23 mouse cellular contexts compared by ENCODE assay signal in genomic region chr17:31590846-31591245, GRCm38 (mm10). TPM values are rescaled to one million over a fixed set of nuclear protein-coding genes. Genes with fewer than 3 reads are reported as not detected.
DNase-seq lines count a peak whose midpoint lies in the region; ATAC-seq and TF ChIP-seq lines count a peak whose summit lies in the region.
"Had no signal": no experiment of that assay in that cellular context is flagged by ENCODE, and none has a peak within 500 bp of the region (broad histone marks: within the 10 kb centered on the region; RNA-seq: fewer than 3 reads in every experiment).

No protein-coding gene starts in this region.

- peaks cover 38% of the 10 kb centered on the region for H3K36me3 ChIP-seq in kidney, embryonic 16.5 days (ENCODE audit: insufficient read depth, low read length)
- H3K36me3 ChIP-seq in testis, adult 2 months (ENCODE audit: control insufficient read depth, insufficient read depth, low read length), result peaks cover 3% of the 10 kb centered on the region

- H3K9me3 ChIP-seq in kidney, embryonic 16.5 days (ENCODE audit: low read length), result no peaks in the 10 kb centered on the region
- H3K9me3 ChIP-seq: embryonic facial prominence, embryonic 15.5 days; forebrain, embryonic 10.5 days; heart, embryonic 13.5 days; hindbrain, embryonic 12.5 days had no signal

- no peak overlapping the region for H3K4me3 ChIP-seq in kidney, embryonic 16.5 days (ENCODE audit: low read length)
- H3K4me3 ChIP-seq in testis, adult 2 months (ENCODE audit: control insufficient read depth, low read depth, low read length), result peak overlapping the region; percentile 19
- H3K4me3 ChIP-seq: embryonic facial prominence, embryonic 15.5 days; erythroblast, embryonic 14.5 days; forebrain, embryonic 10.5 days; gastrocnemius, adult 2 months; heart, embryonic 13.5 days; hindbrain, embryonic 12.5 days had no signal

- no peaks in the 10 kb centered on the region for H3K4me1 ChIP-seq in kidney, embryonic 16.5 days (ENCODE audit: insufficient read depth, low read length)
- H3K4me1 ChIP-seq in testis, adult 2 months (ENCODE audit: control insufficient read depth, insufficient read depth, low read length), result no peaks in the 10 kb centered on the region
- H3K4me1 ChIP-seq: embryonic facial prominence, embryonic 15.5 days; forebrain, embryonic 10.5 days had no signal

- TF ChIP-seq POLR2A in testis, adult 2 months (IDR thresholded peaks at IDR 0.05; ENCODE audit: control insufficient read depth, low read depth, low read length), result no peak

- H3K9ac ChIP-seq in kidney, embryonic 16.5 days (replicated peaks; ENCODE audit: low read length), result no peak overlapping the region
- H3K9ac ChIP-seq: embryonic facial prominence, embryonic 15.5 days; heart, embryonic 13.5 days; hindbrain, embryonic 12.5 days had no signal

- DNase-seq in kidney, adult 11 months, result peak; percentile 28
- DNase-seq in testis, postnatal 10 days (ENCODE audit: low spot score), result no peak
- peak; percentile 60 for DNase-seq in R1 (ENCODE audit: low read depth, low spot score)
- DNase-seq: adrenal gland, postnatal 10 days; cerebellum, adult 11-12 months; cerebellum, adult 9-10 months; cerebellum, postnatal 25 days; gastrocnemius, adult 2 months; gastrocnemius, postnatal 25 days; heart, postnatal 4 days had no signal

- no peak for ATAC-seq in kidney, embryonic 16.5 days (ENCODE audit: low FRiP score, low TSS enrichment)
- ATAC-seq in megakaryocyte-erythroid progenitor cell, adult 5-6 weeks (replicated peaks; ENCODE audit: low FRiP score, low TSS enrichment, poor library complexity, severe bottlenecking), result no peak
- ATAC-seq: forebrain, embryonic 14.5 days; hindbrain, embryonic 16.5 days; inflammation-experienced regulatory T-cells, adult 6 months; Patski had no signal

- WGBS in kidney, embryonic 16.5 days, result 87% methylated on average over 11 of the region's 11 CpGs

- no peak for TF ChIP-seq CTCF in testis, adult 2 months (IDR thresholded peaks at IDR 0.05; ENCODE audit: control insufficient read depth, insufficient read depth, insufficient replicate concordance, low read depth, low read length)

- H3K27ac ChIP-seq in kidney, embryonic 16.5 days (ENCODE audit: low read length), result no peak overlapping the region
- H3K27ac ChIP-seq in testis, adult 2 months (ENCODE audit: control insufficient read depth, insufficient read depth, low read depth, low read length), result no peak overlapping the region
- H3K27ac ChIP-seq: embryonic facial prominence, embryonic 15.5 days; forebrain, embryonic 10.5 days; gastrocnemius, adult 2 months; heart, embryonic 13.5 days; hindbrain, embryonic 12.5 days had no signal

- no peaks in the 10 kb centered on the region for H3K27me3 ChIP-seq in kidney, embryonic 16.5 days (ENCODE audit: insufficient read depth, low read length)
- no peaks in the 10 kb centered on the region for H3K27me3 ChIP-seq in testis, adult 2 months (ENCODE audit: control insufficient read depth, insufficient read depth, low read length)
- H3K27me3 ChIP-seq: CH12.LX; embryonic facial prominence, embryonic 15.5 days; heart, embryonic 13.5 days; hindbrain, embryonic 12.5 days; Patski had no signal

- H3K4me2 ChIP-seq in kidney, embryonic 16.5 days (replicated peaks; ENCODE audit: low read depth, low read length), result no peak overlapping the region
- H3K4me2 ChIP-seq: embryonic facial prominence, embryonic 15.5 days; heart, embryonic 13.5 days; hindbrain, embryonic 12.5 days had no signal

RNA-seq across cellular contexts. Expression of gene Pknox1, which starts 26.3 kb away (rescaled TPM):
- 38.2 and 44.5 TPM in 2 replicates for polyA plus RNA-seq in kidney, embryonic 16.5 days (2015; fragmentation: Nextera tagmentation; extraction: Ambion mirVana)
- 53.9 and 55.7 TPM in 2 replicates for polyA plus RNA-seq in testis, adult 2 months (2012; rRNA removed)
- total RNA-seq in megakaryocyte-erythroid progenitor cell, adult 5-6 weeks (2014; fragmentation: Nextera tagmentation), result 18.5 and 35.2 TPM in 2 replicates
- total RNA-seq in megakaryocyte-erythroid progenitor cell, adult 5-6 weeks (2017), result 15.8 and 18.2 TPM in 2 replicates

RNA-seq across cellular contexts. Expression of gene Cbs, which starts 46.2 kb away (rescaled TPM):
- 3.8 and 5.0 TPM in 2 replicates for polyA plus RNA-seq in kidney, embryonic 16.5 days (2015; fragmentation: Nextera tagmentation; extraction: Ambion mirVana)
- polyA plus RNA-seq in testis, adult 2 months (2012; rRNA removed), result 0.58 and 8.2 TPM in 2 replicates
- not detected in 2 replicates for total RNA-seq in megakaryocyte-erythroid progenitor cell, adult 5-6 weeks (2014; fragmentation: Nextera tagmentation)
- total RNA-seq in megakaryocyte-erythroid progenitor cell, adult 5-6 weeks (2017), result 2.4 TPM in 1 of 2 replicates, not detected in the other
